Mouse (Mus musculus): Measurements from ENCODE around the gene B3gnt2.

DNA sequence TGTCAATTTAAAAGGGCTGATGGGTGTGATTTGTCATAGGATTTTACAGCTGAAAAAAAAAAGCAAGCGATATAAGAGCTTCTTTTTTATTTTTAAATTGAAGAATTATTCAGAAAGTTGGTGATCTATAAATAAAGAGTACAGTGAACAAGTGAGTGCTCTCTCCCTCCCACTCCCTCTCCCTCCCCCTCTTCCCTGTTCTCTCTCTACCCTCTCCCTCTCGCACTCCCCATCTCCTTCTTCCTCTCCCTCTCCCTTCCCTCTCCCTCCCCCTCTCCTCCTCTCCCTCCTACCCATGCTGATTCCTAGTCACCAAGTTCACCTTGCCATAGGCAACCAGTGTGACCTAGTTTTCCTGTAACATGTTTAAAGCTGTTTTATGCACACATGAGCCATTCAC lies 140.7 kb downstream of the B3gnt2 start:
- TF ChIP-seq CTCF (IDR thresholded peaks at IDR 0.05; ENCODE audit: borderline replicate concordance, insufficient read depth, low read depth, low read length) (no peak), POLR2A (IDR thresholded peaks at IDR 0.05; ENCODE audit: borderline replicate concordance, insufficient read depth, low read length) (no peak)
